14 mouse cellular contexts compared by ENCODE assay signal in genomic region chr3:129645409-129645808, GRCm38 (mm10).
DNase-seq lines count a peak whose midpoint lies in the region; ATAC-seq and TF ChIP-seq lines count a peak whose summit lies in the region.
"Had no signal": no experiment of that assay in that cellular context is flagged by ENCODE, and none has a peak within 500 bp of the region (broad histone marks: within the 10 kb centered on the region; RNA-seq: fewer than 3 reads in every experiment).

No protein-coding gene starts in this region.

- no peak overlapping the region for H3ac ChIP-seq in myocyte (ENCODE audit: control insufficient read depth, insufficient read length)

- no peak for DNase-seq in embryonic facial prominence, embryonic 10.5 days (ENCODE audit: low spot score)
- no peak for DNase-seq in kidney, adult 8-10 months
- DNase-seq in B cell, adult 2 months = no peak
- DNase-seq in layer of hippocampus, postnatal 10 days (ENCODE audit: low spot score in 2 of 2) = no peak
- DNase-seq: cerebellum, adult 18-20 months; gastrocnemius, postnatal 10 days; midbrain, embryonic 14.5 days had no signal

- no peaks in the 10 kb centered on the region for H3K36me3 ChIP-seq in embryonic facial prominence, embryonic 12.5 days
- no peaks in the 10 kb centered on the region for H3K36me3 ChIP-seq in embryonic facial prominence, embryonic 10.5 days (replicated peaks)
- H3K36me3 ChIP-seq in kidney, embryonic 16.5 days (ENCODE audit: insufficient read depth, low read length) = no peaks in the 10 kb centered on the region
- H3K36me3 ChIP-seq in limb, embryonic 15.5 days = no peaks in the 10 kb centered on the region
- no peaks in the 10 kb centered on the region for H3K36me3 ChIP-seq in myocyte (ENCODE audit: control insufficient read depth, insufficient read depth)
- H3K36me3 ChIP-seq: forebrain, embryonic 12.5 days; G1E; neural tube, embryonic 13.5 days had no signal

- H3K27me3 ChIP-seq in embryonic facial prominence, embryonic 12.5 days = no peaks in the 10 kb centered on the region
- H3K27me3 ChIP-seq in embryonic facial prominence, embryonic 10.5 days (replicated peaks; ENCODE audit: low read depth, poor library complexity, severe bottlenecking) = no peaks in the 10 kb centered on the region
- no peaks in the 10 kb centered on the region for H3K27me3 ChIP-seq in kidney, embryonic 16.5 days (ENCODE audit: insufficient read depth, low read length)
- H3K27me3 ChIP-seq in limb, embryonic 15.5 days = no peaks in the 10 kb centered on the region
- H3K27me3 ChIP-seq in myocyte (ENCODE audit: control insufficient read depth, insufficient read depth, insufficient read length) = no peaks in the 10 kb centered on the region
- H3K27me3 ChIP-seq: forebrain, embryonic 12.5 days; neural tube, embryonic 13.5 days had no signal

- ATAC-seq in embryonic facial prominence, embryonic 12.5 days (ENCODE audit: insufficient number of reproducible peaks, insufficient read depth, low FRiP score, low TSS enrichment) = no peak
- ATAC-seq in kidney, embryonic 16.5 days (ENCODE audit: low FRiP score, low TSS enrichment) = peak; percentile 80
- ATAC-seq in limb, embryonic 15.5 days (ENCODE audit: insufficient number of reproducible peaks, low FRiP score, low TSS enrichment, low read depth) = no peak

- TF ChIP-seq POLR2A in myocyte (IDR thresholded peaks at IDR 0.05; ENCODE audit: insufficient read length, low read depth) = no peak

- H3K79me2 ChIP-seq in myocyte (ENCODE audit: control insufficient read depth, insufficient read depth) = no peaks in the 10 kb centered on the region

- H3K27ac ChIP-seq in embryonic facial prominence, embryonic 12.5 days = 0 out of 2 replicates have a peak overlapping the region, but pooled peaks have one; percentile 17
- H3K27ac ChIP-seq in embryonic facial prominence, embryonic 10.5 days (replicated peaks) = no peak overlapping the region
- H3K27ac ChIP-seq in kidney, embryonic 16.5 days (ENCODE audit: low read length) = peak overlapping the region; percentile 40; the same call in 1 of the 2 replicates
- H3K27ac ChIP-seq in limb, embryonic 15.5 days = 0 out of 2 replicates have a peak overlapping the region, but pooled peaks have one; percentile 22
- H3K27ac ChIP-seq: forebrain, embryonic 12.5 days; neural tube, embryonic 13.5 days had no signal

- H3K4me2 ChIP-seq in embryonic facial prominence, embryonic 12.5 days (replicated peaks) = no peak overlapping the region
- no peak overlapping the region; the same call in 1 of the 2 replicates for H3K4me2 ChIP-seq in kidney, embryonic 16.5 days (replicated peaks; ENCODE audit: low read depth, low read length)
- H3K4me2 ChIP-seq in limb, embryonic 15.5 days = no peak overlapping the region
- H3K4me2 ChIP-seq in myocyte (ENCODE audit: low read depth) = no peak overlapping the region
- H3K4me2 ChIP-seq: forebrain, embryonic 12.5 days; neural tube, embryonic 13.5 days had no signal

- no peaks in the 10 kb centered on the region for H3K9me3 ChIP-seq in embryonic facial prominence, embryonic 12.5 days
- H3K9me3 ChIP-seq in embryonic facial prominence, embryonic 10.5 days = no peaks in the 10 kb centered on the region
- H3K9me3 ChIP-seq in kidney, embryonic 16.5 days (ENCODE audit: low read length) = no peaks in the 10 kb centered on the region
- no peaks in the 10 kb centered on the region for H3K9me3 ChIP-seq in limb, embryonic 15.5 days
- H3K9me3 ChIP-seq: forebrain, embryonic 12.5 days; G1E; neural tube, embryonic 13.5 days had no signal

- H3K4me1 ChIP-seq in embryonic facial prominence, embryonic 12.5 days = peaks cover 25% of the 10 kb centered on the region
- H3K4me1 ChIP-seq in embryonic facial prominence, embryonic 10.5 days = peaks cover 24% of the 10 kb centered on the region; the same call in 1 of the 2 replicates
- H3K4me1 ChIP-seq in kidney, embryonic 16.5 days (ENCODE audit: insufficient read depth, low read length) = peaks cover 17% of the 10 kb centered on the region
- H3K4me1 ChIP-seq in limb, embryonic 15.5 days = peaks cover 35% of the 10 kb centered on the region

- 77% methylated on average over 3 of the region's 3 CpGs for WGBS in embryonic facial prominence, embryonic 12.5 days
- 81% methylated on average over 3 of the region's 3 CpGs for WGBS in embryonic facial prominence, embryonic 10.5 days
- WGBS in kidney, embryonic 16.5 days = 11% methylated on average over 3 of the region's 3 CpGs
- 43% methylated on average over 3 of the region's 3 CpGs for WGBS in limb, embryonic 15.5 days

- H3K9ac ChIP-seq in embryonic facial prominence, embryonic 12.5 days = no peak overlapping the region
- H3K9ac ChIP-seq in kidney, embryonic 16.5 days (replicated peaks; ENCODE audit: low read length) = no peak overlapping the region
- no peak overlapping the region for H3K9ac ChIP-seq in limb, embryonic 15.5 days
- H3K9ac ChIP-seq: forebrain, embryonic 12.5 days; neural tube, embryonic 13.5 days had no signal

- no peak overlapping the region for H3K4me3 ChIP-seq in embryonic facial prominence, embryonic 12.5 days
- H3K4me3 ChIP-seq in embryonic facial prominence, embryonic 10.5 days = no peak overlapping the region
- no peak overlapping the region for H3K4me3 ChIP-seq in kidney, embryonic 16.5 days (ENCODE audit: low read length)
- no peak overlapping the region for H3K4me3 ChIP-seq in limb, embryonic 15.5 days
- no peak overlapping the region for H3K4me3 ChIP-seq in myocyte
- H3K4me3 ChIP-seq: forebrain, embryonic 12.5 days; neural tube, embryonic 13.5 days had no signal

TF ChIP-seq in myocyte, 11 proteins besides CTCF, POLR2A, EP300 and RAD21:
- no peak for TF ChIP-seq POLR2AphosphoS2 (IDR thresholded peaks at IDR 0.05; ENCODE audit: insufficient read length, low read depth)
- TF ChIP-seq TCF12 (IDR thresholded peaks at IDR 0.05; ENCODE audit: insufficient read depth, poor library complexity, severe bottlenecking) = no peak
- no peak for TF ChIP-seq MAX (IDR thresholded peaks at IDR 0.05; ENCODE audit: low read depth)
- TF ChIP-seq MYOD1 (IDR thresholded peaks at IDR 0.05; ENCODE audit: control insufficient read depth in 1 of 3, insufficient read length in 2 of 3, low read depth in 2 of 3) = peak in 2 of 3 experiments; percentile 30 to 63
- TF ChIP-seq CEBPB (IDR thresholded peaks at IDR 0.05; ENCODE audit: insufficient read depth, poor library complexity, severe bottlenecking) = no peak
